1 mouse cellular context compared by ENCODE assay signal in genomic region chr3:22075517-22075886, GRCm38 (mm10).
TF ChIP-seq lines count a peak whose summit lies in the region.

No protein-coding gene starts in this region.

TF ChIP-seq in MEL, 35 proteins besides CTCF, POLR2A, EP300 and RAD21 (continued from another document):
- TF ChIP-seq RCOR1 (IDR thresholded peaks at IDR 0.05; ENCODE audit: low read depth, low read length), result no peak
- no peak for TF ChIP-seq CHD2 (IDR thresholded peaks at IDR 0.05; ENCODE audit: low read length)
- TF ChIP-seq POLR2AphosphoS2 (IDR thresholded peaks at IDR 0.05; ENCODE audit: low read length), result no peak
- TF ChIP-seq MYC (IDR thresholded peaks at IDR 0.05; ENCODE audit: low read depth, low read length), result peak; percentile 40; the same call in 1 of the 2 replicates
- TF ChIP-seq ZNF384 (IDR thresholded peaks at IDR 0.05; ENCODE audit: low read depth, low read length), result no peak
- no peak for TF ChIP-seq JUND (IDR thresholded peaks at IDR 0.05; ENCODE audit: low read depth, low read length)
- TF ChIP-seq MXI1 (IDR thresholded peaks at IDR 0.05; ENCODE audit: low read depth, low read length), result peak; percentile 80
